Comparison of ENCODE assay signal across 21 mouse cellular contexts in the genomic region with DNA sequence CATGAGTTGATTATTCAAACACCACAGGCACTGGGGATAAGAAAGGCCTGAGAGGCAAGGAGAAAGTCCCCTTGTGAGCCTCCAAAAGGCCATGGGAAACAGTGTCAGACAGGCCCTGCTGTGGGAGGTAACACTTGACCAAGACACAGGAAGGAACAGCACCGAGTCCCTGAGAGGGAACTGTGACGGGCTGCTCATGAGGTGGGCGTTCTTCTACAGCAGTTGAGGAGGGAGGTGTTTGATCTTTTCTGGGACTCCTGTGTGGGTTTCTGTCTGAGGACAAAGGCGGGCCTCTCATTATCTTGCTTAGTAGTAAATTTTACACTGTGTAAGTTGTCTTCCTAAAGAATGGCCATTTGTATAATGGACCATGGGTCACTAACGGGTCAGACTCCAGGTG. TPM values are rescaled to one million over a fixed set of nuclear protein-coding genes. Genes with fewer than 3 reads are reported as not detected.
DNase-seq lines count a peak whose midpoint lies in the region; ATAC-seq lines count a peak whose summit lies in the region.
"Had no signal": no experiment of that assay in that cellular context is flagged by ENCODE, and none has a peak within 500 bp of the region (broad histone marks: within the 10 kb centered on the region; RNA-seq: fewer than 3 reads in every experiment).

No protein-coding gene starts in this region.

- peaks cover 68% of the 10 kb centered on the region for H3K4me1 ChIP-seq in megakaryocyte, embryonic 14.5 days
- H3K4me1 ChIP-seq: forebrain, embryonic 10.5 days; hindbrain, embryonic 15.5 days; midbrain, embryonic 12.5 days; stomach, embryonic 15.5 days had no signal

- H3K9me3 ChIP-seq in megakaryocyte, embryonic 14.5 days = no peaks in the 10 kb centered on the region
- H3K9me3 ChIP-seq: forebrain, embryonic 10.5 days; hindbrain, embryonic 15.5 days; limb, embryonic 10.5 days; midbrain, embryonic 12.5 days; stomach, embryonic 15.5 days had no signal

- peaks cover 2% of the 10 kb centered on the region for H3K27me3 ChIP-seq in megakaryocyte, embryonic 14.5 days (replicated peaks)

- peak overlapping the region; percentile 42 for H3K4me3 ChIP-seq in megakaryocyte, embryonic 14.5 days (replicated peaks)
- H3K4me3 ChIP-seq: forebrain, embryonic 10.5 days; hindbrain, embryonic 15.5 days; layer of hippocampus, adult 2 months; limb, embryonic 10.5 days; midbrain, embryonic 12.5 days; stomach, embryonic 15.5 days had no signal

- no peak for DNase-seq in frontal cortex, postnatal 10 days (ENCODE audit: low spot score in 2 of 2)
- peak; percentile 31 to 53 for DNase-seq in thymus, postnatal 36 days
- DNase-seq in kidney, postnatal 14 days = no peak
- DNase-seq: adrenal gland, postnatal 36 days; cerebellum, adult 11-12 months; cerebellum, postnatal 10 days; gastrocnemius, postnatal 10 days; kidney, adult 9 months; kidney, postnatal 25 days had no signal

- H3K36me3 ChIP-seq in megakaryocyte, embryonic 14.5 days (replicated peaks; ENCODE audit: low read length) = peaks cover 13% of the 10 kb centered on the region
- H3K36me3 ChIP-seq: forebrain, embryonic 10.5 days; hindbrain, embryonic 15.5 days; limb, embryonic 10.5 days; midbrain, embryonic 12.5 days; stomach, embryonic 15.5 days had no signal

- ATAC-seq in frontal cortex, adult (ENCODE audit: low TSS enrichment) = peak; percentile 77
- ATAC-seq in megakaryocyte, adult 5-6 weeks (ENCODE audit: poor library complexity, severe bottlenecking) = no peak
- peak; percentile 63 for ATAC-seq in inflammation-experienced regulatory T-cells, adult 6 months
- ATAC-seq: forebrain, embryonic 16.5 days; intestine, embryonic 16.5 days had no signal

RNA-seq across cellular contexts. Expression of gene Rrp1, which starts 27.3 kb away (rescaled TPM):
- polyA plus RNA-seq in megakaryocyte, embryonic 14.5 days (2012; ENCODE audit: insufficient read depth, low replicate concordance) = 67.0 and 210 TPM in 2 replicates
- total RNA-seq in megakaryocyte, adult 5-6 weeks (2015) = 32.9 and 38.3 TPM in 2 replicates
- 173 and 213 TPM in 2 replicates for total RNA-seq in megakaryocyte, adult 5-6 weeks (2017)
- polyA plus RNA-seq in inflammation-experienced regulatory T-cells, adult 6 months (2017; shearing (Covaris generic)) = 100 to 1,000 TPM in 2 of 3 experiments, 10 to 100 TPM in 1; 90.6 to 113 (median 101) TPM

RNA-seq across cellular contexts. Expression of gene Agpat3, which starts 33.2 kb away (rescaled TPM):
- 205 and 237 TPM in 2 replicates for polyA plus RNA-seq in megakaryocyte, embryonic 14.5 days (2012; ENCODE audit: insufficient read depth, low replicate concordance)
- total RNA-seq in megakaryocyte, adult 5-6 weeks (2015) = 1.8 and 2.4 TPM in 2 replicates
- total RNA-seq in megakaryocyte, adult 5-6 weeks (2017) = 2.8 and 5.2 TPM in 2 replicates
- 100 to 1,000 TPM in 2 of 3 experiments, 10 to 100 TPM in 1; 93.9 to 109 (median 101) TPM for polyA plus RNA-seq in inflammation-experienced regulatory T-cells, adult 6 months (2017; shearing (Covaris generic))

RNA-seq across cellular contexts. Expression of gene Cstb, which starts 39.9 kb away (rescaled TPM):
- 8.0 and 101 TPM in 2 replicates for polyA plus RNA-seq in megakaryocyte, embryonic 14.5 days (2012; ENCODE audit: insufficient read depth, low replicate concordance)
- total RNA-seq in megakaryocyte, adult 5-6 weeks (2015) = 122 and 148 TPM in 2 replicates
- total RNA-seq in megakaryocyte, adult 5-6 weeks (2017) = 119 and 125 TPM in 2 replicates
- 100 to 1,000 TPM; 160 to 186 (median 183) TPM for polyA plus RNA-seq in inflammation-experienced regulatory T-cells, adult 6 months (2017; shearing (Covaris generic))

Comparison
In these comparisons a context has a peak if more than half of its experiments do, and no peak if none do; other contexts are left out.
1. DNase-seq: peak in thymus, postnatal 36 days (2 of 2); none in frontal cortex, postnatal 10 days (0 of 2) and kidney, postnatal 14 days (single experiment).